Mouse (Mus musculus): Measurements from ENCODE around the gene Podxl2. TPM values are rescaled to one million over a fixed set of nuclear protein-coding genes. Genes with fewer than 3 reads are reported as not detected.

The Podxl2 gene
- polyA plus RNA-seq, 1 experiment from 2014 or later, result 1.1 TPM

GRCm38 (mm10) chr6:88815489-88815888 lies 59.4 kb downstream of the Podxl2 start:
- Histone ChIP-seq H3K9me3 (ENCODE audit: low read length) (no peaks in the 10 kb centered on the region), H3K27ac (ENCODE audit: low read depth) (no peak overlapping the region), H3K4me2 (ENCODE audit: low read depth, low read length) (no peak overlapping the region), H3K27me3 (ENCODE audit: insufficient read depth, low read length) (no peaks in the 10 kb centered on the region), H3K4me1 (ENCODE audit: insufficient read depth) (peaks cover 11% of the 10 kb centered on the region; the same call in 1 of the 2 replicates), H3K36me3 (replicated peaks; ENCODE audit: insufficient read depth, low read length) (peaks cover 21% of the 10 kb centered on the region), H3K4me3 (ENCODE audit: low read depth, low read length) (no peak overlapping the region), H3K9ac (replicated peaks) (no peak overlapping the region)
- WGBS (ENCODE audit: insufficient replicate concordance), result 79% methylated on average over 3 of the region's 3 CpGs
- no peak for TF ChIP-seq CTCF (IDR thresholded peaks at IDR 0.05; ENCODE audit: low read depth)
- no peak for TF ChIP-seq EP300 (IDR thresholded peaks at IDR 0.05; ENCODE audit: low read depth)
- ATAC-seq (no peak), DNase-seq (no peak)

- DNase-seq (no peak), ATAC-seq (no peak)
- H3K9me3 ChIP-seq (ENCODE audit: low read length), result no peaks in the 10 kb centered on the region
- no peak overlapping the region for H3K9ac ChIP-seq (replicated peaks)
- no peak for TF ChIP-seq CTCF (IDR thresholded peaks at IDR 0.05; ENCODE audit: low read depth)
- no peak for TF ChIP-seq EP300 (IDR thresholded peaks at IDR 0.05; ENCODE audit: low read depth)
- peaks cover 14% of the 10 kb centered on the region for H3K4me1 ChIP-seq (ENCODE audit: insufficient read depth)
- no peak overlapping the region for H3K27ac ChIP-seq (ENCODE audit: low read depth)
- peaks cover 21% of the 10 kb centered on the region for H3K36me3 ChIP-seq (replicated peaks; ENCODE audit: insufficient read depth, low read length)
- no peak overlapping the region for H3K4me3 ChIP-seq (ENCODE audit: low read depth, low read length)
- WGBS (ENCODE audit: insufficient replicate concordance), result 76% methylated on average over 3 of the region's 3 CpGs
- H3K4me2 ChIP-seq (ENCODE audit: low read depth, low read length), result no peak overlapping the region
- no peaks in the 10 kb centered on the region for H3K27me3 ChIP-seq (ENCODE audit: insufficient read depth, low read length)
These were observed 59.8 kb downstream of the Podxl2 start for GRCm38 (mm10) chr6:88815036-88815435.

- Histone ChIP-seq H3K9ac (replicated peaks) (no peak overlapping the region), H3K27me3 (ENCODE audit: insufficient read depth, low read length) (no peaks in the 10 kb centered on the region), H3K9me3 (ENCODE audit: low read length) (no peaks in the 10 kb centered on the region), H3K4me2 (ENCODE audit: low read depth, low read length) (no peak overlapping the region), H3K27ac (ENCODE audit: low read depth) (no peak overlapping the region), H3K4me1 (ENCODE audit: insufficient read depth) (peaks cover 14% of the 10 kb centered on the region), H3K4me3 (ENCODE audit: low read depth, low read length) (no peak overlapping the region), H3K36me3 (replicated peaks; ENCODE audit: insufficient read depth, low read length) (peaks cover 15% of the 10 kb centered on the region; the same call in 1 of the 2 replicates)
- TF ChIP-seq EP300 (IDR thresholded peaks at IDR 0.05; ENCODE audit: low read depth), result no peak
- no peak for TF ChIP-seq CTCF (IDR thresholded peaks at IDR 0.05; ENCODE audit: low read depth)
- 69% methylated on average over 10 of the region's 10 CpGs for WGBS (ENCODE audit: insufficient replicate concordance)
- no peak for DNase-seq
- no peak for ATAC-seq
These were observed 61.0 kb downstream of the Podxl2 start for GRCm38 (mm10) chr6:88813832-88814231.

GRCm38 (mm10) chr6:88812886-88813285 lies 62.0 kb downstream of the Podxl2 start:
- Histone ChIP-seq H3K4me2 (ENCODE audit: low read depth, low read length) (no peak overlapping the region), H3K9ac (replicated peaks) (no peak overlapping the region), H3K4me3 (ENCODE audit: low read depth, low read length) (no peak overlapping the region), H3K27me3 (ENCODE audit: insufficient read depth, low read length) (no peaks in the 10 kb centered on the region), H3K36me3 (replicated peaks; ENCODE audit: insufficient read depth, low read length) (peaks cover 6% of the 10 kb centered on the region; the same call in 1 of the 2 replicates), H3K27ac (ENCODE audit: low read depth) (no peak overlapping the region), H3K4me1 (ENCODE audit: insufficient read depth) (peaks cover 14% of the 10 kb centered on the region), H3K9me3 (ENCODE audit: low read length) (no peaks in the 10 kb centered on the region)
- peak; percentile 85 for TF ChIP-seq CTCF (IDR thresholded peaks at IDR 0.05; ENCODE audit: low read depth)
- no peak for TF ChIP-seq EP300 (IDR thresholded peaks at IDR 0.05; ENCODE audit: low read depth)
- DNase-seq, result peak; percentile 59
- 61% methylated on average over 3 of the region's 3 CpGs for WGBS (ENCODE audit: insufficient replicate concordance)
- ATAC-seq, result no peak

GRCm38 (mm10) chr6:88811880-88812400 lies 62.9 kb downstream of the Podxl2 start:
- TF ChIP-seq CTCF (IDR thresholded peaks at IDR 0.05; ENCODE audit: low read depth) (no peak), EP300 (IDR thresholded peaks at IDR 0.05; ENCODE audit: low read depth) (no peak)
- 28% methylated on average over 7 of the region's 7 CpGs for WGBS (ENCODE audit: insufficient replicate concordance)
- H3K36me3 ChIP-seq (replicated peaks; ENCODE audit: insufficient read depth, low read length), result peaks cover 6% of the 10 kb centered on the region; the same call in 1 of the 2 replicates
- H3K9me3 ChIP-seq (ENCODE audit: low read length), result no peaks in the 10 kb centered on the region
- no peak overlapping the region; the same call in 1 of the 2 replicates for H3K9ac ChIP-seq (replicated peaks)
- ATAC-seq (peak; percentile 14; the same call in 1 of the 2 replicates), DNase-seq (no peak)
- H3K27me3 ChIP-seq (ENCODE audit: insufficient read depth, low read length), result no peaks in the 10 kb centered on the region
- no peak overlapping the region for H3K4me3 ChIP-seq (ENCODE audit: low read depth, low read length)
- H3K4me2 ChIP-seq (ENCODE audit: low read depth, low read length), result no peak overlapping the region
- H3K4me1 ChIP-seq (ENCODE audit: insufficient read depth), result peaks cover 14% of the 10 kb centered on the region
- H3K27ac ChIP-seq (ENCODE audit: low read depth), result peak overlapping the region; percentile 62

- 35% methylated on average over 3 of the region's 7 CpGs for WGBS (ENCODE audit: insufficient replicate concordance)
These were observed 63.4 kb downstream of the Podxl2 start for GRCm38 (mm10) chr6:88811396-88811795.

More at GRCm38 (mm10) chr6:88811396-88811795, 63.4 kb downstream of the Podxl2 start:
- no peaks in the 10 kb centered on the region for H3K9me3 ChIP-seq (ENCODE audit: low read length)
- no peaks in the 10 kb centered on the region for H3K27me3 ChIP-seq (ENCODE audit: insufficient read depth, low read length)
- H3K4me1 ChIP-seq (ENCODE audit: insufficient read depth), result peaks cover 14% of the 10 kb centered on the region
- peak overlapping the region; percentile 13; the same call in 1 of the 2 replicates for H3K27ac ChIP-seq (ENCODE audit: low read depth)
- ATAC-seq (peak; percentile 9; the same call in 1 of the 2 replicates), DNase-seq (no peak)
- no peak for TF ChIP-seq CTCF (IDR thresholded peaks at IDR 0.05; ENCODE audit: low read depth)
- TF ChIP-seq EP300 (IDR thresholded peaks at IDR 0.05; ENCODE audit: low read depth), result no peak
- H3K9ac ChIP-seq (replicated peaks), result no peak overlapping the region
- H3K4me3 ChIP-seq (ENCODE audit: low read depth, low read length), result no peak overlapping the region
- H3K36me3 ChIP-seq (replicated peaks; ENCODE audit: insufficient read depth, low read length), result peaks cover 6% of the 10 kb centered on the region; the same call in 1 of the 2 replicates
- no peak overlapping the region for H3K4me2 ChIP-seq (ENCODE audit: low read depth, low read length)

All from liver, postnatal 0 days (tissue).